14 mouse cellular contexts compared by ENCODE assay signal in genomic region chr9:69488510-69488909, GRCm38 (mm10). TPM values are rescaled to one million over a fixed set of nuclear protein-coding genes. Genes with fewer than 3 reads are reported as not detected.
DNase-seq lines count a peak whose midpoint lies in the region; ATAC-seq and TF ChIP-seq lines count a peak whose summit lies in the region.
"Had no signal": no experiment of that assay in that cellular context is flagged by ENCODE, and none has a peak within 500 bp of the region (broad histone marks: within the 10 kb centered on the region; RNA-seq: fewer than 3 reads in every experiment).

No protein-coding gene starts in this region.

- ATAC-seq in hindbrain, embryonic 16.5 days: 0 out of 2 replicates have a peak, but pooled peaks have one; percentile 11
- ATAC-seq in hindbrain, embryonic 11.5 days (ENCODE audit: low FRiP score): no peak
- no peak for ATAC-seq in heart, embryonic 13.5 days (ENCODE audit: extremely low read depth, insufficient number of reproducible peaks, low FRiP score, low TSS enrichment)
- peak; percentile 15; the same call in 1 of the 2 replicates for ATAC-seq in liver, postnatal 0 days
- ATAC-seq: intestine, embryonic 16.5 days had no signal

- H3K4me1 ChIP-seq in hindbrain, embryonic 16.5 days (ENCODE audit: control insufficient read depth, insufficient read depth, low read depth, low read length): peaks cover 6% of the 10 kb centered on the region; the same call in 1 of the 2 replicates
- no peaks in the 10 kb centered on the region for H3K4me1 ChIP-seq in hindbrain, embryonic 11.5 days (replicated peaks; ENCODE audit: control insufficient read depth, insufficient read depth, low read length)
- peaks cover 23% of the 10 kb centered on the region for H3K4me1 ChIP-seq in heart, embryonic 13.5 days
- H3K4me1 ChIP-seq in liver, postnatal 0 days (ENCODE audit: insufficient read depth): no peaks in the 10 kb centered on the region
- H3K4me1 ChIP-seq: embryonic facial prominence, embryonic 12.5 days; limb, embryonic 15.5 days had no signal

- no peak overlapping the region for H3K4me3 ChIP-seq in hindbrain, embryonic 16.5 days (ENCODE audit: low read length)
- no peak overlapping the region for H3K4me3 ChIP-seq in hindbrain, embryonic 11.5 days (ENCODE audit: low read depth, low read length)
- no peak overlapping the region for H3K4me3 ChIP-seq in heart, embryonic 13.5 days
- H3K4me3 ChIP-seq in liver, postnatal 0 days (ENCODE audit: low read depth, low read length): no peak overlapping the region
- H3K4me3 ChIP-seq: embryonic facial prominence, embryonic 12.5 days; left cerebral cortex, adult 2 months; limb, embryonic 15.5 days had no signal

- no peaks in the 10 kb centered on the region for H3K9me3 ChIP-seq in hindbrain, embryonic 16.5 days (ENCODE audit: control insufficient read depth, low read length)
- no peaks in the 10 kb centered on the region for H3K9me3 ChIP-seq in hindbrain, embryonic 11.5 days (ENCODE audit: control insufficient read depth, low read length)
- H3K9me3 ChIP-seq in heart, embryonic 13.5 days: peaks cover 11% of the 10 kb centered on the region
- no peaks in the 10 kb centered on the region; the same call in 1 of the 2 replicates for H3K9me3 ChIP-seq in liver, postnatal 0 days (ENCODE audit: low read length)
- H3K9me3 ChIP-seq: embryonic facial prominence, embryonic 12.5 days; limb, embryonic 15.5 days had no signal

- no peak for TF ChIP-seq EP300 in liver, postnatal 0 days (IDR thresholded peaks at IDR 0.05; ENCODE audit: low read depth)

- DNase-seq in adrenal gland, postnatal 36 days: peak; percentile 38 to 39
- no peak for DNase-seq in adrenal gland, adult 8-10 months
- DNase-seq in hindbrain, embryonic 11.5 days (ENCODE audit: low spot score): no peak
- no peak for DNase-seq in liver, postnatal 0 days
- no peak for DNase-seq in layer of hippocampus, adult 18-20 months (ENCODE audit: low spot score in 2 of 2)
- no peak for DNase-seq in left cerebral cortex, adult 8-10 months (ENCODE audit: low spot score in 2 of 2)
- DNase-seq: adrenal gland, adult 2 months; right cerebral cortex, adult 18-20 months had no signal

- H3K36me3 ChIP-seq in hindbrain, embryonic 16.5 days (ENCODE audit: control insufficient read depth, insufficient read depth, low read length): 0 out of 2 replicates have a peak, but pooled peaks cover 2% of the 10 kb centered on the region
- H3K36me3 ChIP-seq in hindbrain, embryonic 11.5 days (ENCODE audit: control insufficient read depth, insufficient read depth, low read length): no peaks in the 10 kb centered on the region
- H3K36me3 ChIP-seq in heart, embryonic 13.5 days: peaks cover 100% of the 10 kb centered on the region
- peaks cover 90% of the 10 kb centered on the region for H3K36me3 ChIP-seq in liver, postnatal 0 days (replicated peaks; ENCODE audit: insufficient read depth, low read length)

- H3K9ac ChIP-seq in hindbrain, embryonic 16.5 days (ENCODE audit: low read depth, low read length): no peak overlapping the region
- H3K9ac ChIP-seq in hindbrain, embryonic 11.5 days (ENCODE audit: low read depth, low read length): no peak overlapping the region
- H3K9ac ChIP-seq in heart, embryonic 13.5 days: 0 out of 2 replicates have a peak overlapping the region, but pooled peaks have one; percentile 47
- H3K9ac ChIP-seq in liver, postnatal 0 days (replicated peaks): no peak overlapping the region
- H3K9ac ChIP-seq: embryonic facial prominence, embryonic 12.5 days; limb, embryonic 15.5 days had no signal

- H3K4me2 ChIP-seq in hindbrain, embryonic 16.5 days (ENCODE audit: low read length): no peak overlapping the region
- H3K4me2 ChIP-seq in hindbrain, embryonic 11.5 days (replicated peaks; ENCODE audit: low read depth, low read length): no peak overlapping the region
- 0 out of 2 replicates have a peak overlapping the region, but pooled peaks have one; percentile 18 for H3K4me2 ChIP-seq in heart, embryonic 13.5 days
- H3K4me2 ChIP-seq in liver, postnatal 0 days (ENCODE audit: low read depth, low read length): no peak overlapping the region
- H3K4me2 ChIP-seq: embryonic facial prominence, embryonic 12.5 days; limb, embryonic 15.5 days had no signal

- H3K27ac ChIP-seq in hindbrain, embryonic 16.5 days (ENCODE audit: low read depth, low read length): no peak overlapping the region
- H3K27ac ChIP-seq in hindbrain, embryonic 11.5 days (ENCODE audit: low read depth, low read length): no peak overlapping the region
- peak overlapping the region; percentile 74 for H3K27ac ChIP-seq in heart, embryonic 13.5 days (replicated peaks)
- no peak overlapping the region for H3K27ac ChIP-seq in liver, postnatal 0 days (ENCODE audit: low read depth)
- H3K27ac ChIP-seq: embryonic facial prominence, embryonic 12.5 days; left cerebral cortex, adult 2 months; limb, embryonic 15.5 days had no signal

- H3K27me3 ChIP-seq in hindbrain, embryonic 16.5 days (replicated peaks; ENCODE audit: control insufficient read depth, insufficient read depth, low read length): no peaks in the 10 kb centered on the region
- no peaks in the 10 kb centered on the region for H3K27me3 ChIP-seq in hindbrain, embryonic 11.5 days (ENCODE audit: control insufficient read depth, insufficient read depth, low read length)
- no peaks in the 10 kb centered on the region for H3K27me3 ChIP-seq in heart, embryonic 13.5 days (replicated peaks)
- H3K27me3 ChIP-seq in liver, postnatal 0 days (ENCODE audit: insufficient read depth, low read length): no peaks in the 10 kb centered on the region
- H3K27me3 ChIP-seq: embryonic facial prominence, embryonic 12.5 days; limb, embryonic 15.5 days had no signal

- TF ChIP-seq CTCF in liver, postnatal 0 days (IDR thresholded peaks at IDR 0.05; ENCODE audit: low read depth): no peak

- WGBS in hindbrain, embryonic 16.5 days: 27% methylated on average over 8 of the region's 8 CpGs
- WGBS in hindbrain, embryonic 11.5 days: 33% methylated on average over 8 of the region's 8 CpGs
- 11% methylated on average over 8 of the region's 8 CpGs for WGBS in heart, embryonic 13.5 days
- WGBS in liver, postnatal 0 days (ENCODE audit: insufficient replicate concordance): 45% methylated on average over 8 of the region's 8 CpGs

RNA-seq across cellular contexts. Expression of gene Anxa2, which starts 35.1 kb away (rescaled TPM):
- total RNA-seq in adrenal gland, postnatal 36 days (2021): 100 to 1,000 TPM; 396 to 515 TPM
- total RNA-seq in adrenal gland, adult 8-10 months (2022): 100 to 1,000 TPM; 281 to 586 (median 466) TPM
- 153 and 199 TPM in 2 replicates for polyA plus RNA-seq in hindbrain, embryonic 16.5 days (2015; fragmentation: Nextera tagmentation; extraction: Ambion mirVana)
- 243 and 282 TPM in 2 replicates for polyA plus RNA-seq in hindbrain, embryonic 11.5 days (2014; fragmentation: Nextera tagmentation; extraction: Ambion mirVana)
- 450 and 490 TPM in 2 replicates for polyA plus RNA-seq in heart, embryonic 13.5 days (2015; fragmentation: Nextera tagmentation; extraction: Ambion mirVana)
- 68.2 and 78.3 TPM in 2 replicates for polyA plus RNA-seq in liver, postnatal 0 days (2015; fragmentation: Nextera tagmentation; extraction: Ambion mirVana)
- total RNA-seq in layer of hippocampus, adult 18-20 months (2021): 1 to 10 TPM; 8.7 to 9.2 TPM
- total RNA-seq in left cerebral cortex, adult 8-10 months (2022): 10 to 100 TPM; 12.3 to 16.1 (median 14.6) TPM

Comparison
In these comparisons a context has a peak if more than half of its experiments do, and no peak if none do; other contexts are left out.
1. DNase-seq: peak in adrenal gland, postnatal 36 days (2 of 2); none in adrenal gland, adult 8-10 months (single experiment), hindbrain, embryonic 11.5 days (single experiment), liver, postnatal 0 days (single experiment), layer of hippocampus, adult 18-20 months (0 of 2) and left cerebral cortex, adult 8-10 months (0 of 2).
2. ATAC-seq: peak in hindbrain, embryonic 16.5 days (single experiment) and liver, postnatal 0 days (single experiment); none in hindbrain, embryonic 11.5 days (single experiment) and heart, embryonic 13.5 days (single experiment).
3. RNA of gene Anxa2, which starts 35.1 kb away (total RNA-seq): 281 to 586 TPM in adrenal gland, adult 8-10 months and 396 to 515 TPM in adrenal gland, postnatal 36 days; 12.3 to 16.1 TPM in left cerebral cortex, adult 8-10 months and 8.7 to 9.2 TPM in layer of hippocampus, adult 18-20 months; every median in the first group is over 10 times any median in the second.